Mouse (Mus musculus) lung, postnatal 0 days (tissue): ENCODE results near the gene Pard3.

Experiments
- CTCF ChIP-seq: IDR thresholded peaks from 2 replicates; pipeline ENCODE4 v1.5.1; 2016; ENCODE audit warnings: antibody characterized with exemption, mild to moderate bottlenecking
- EP300 ChIP-seq: IDR thresholded peaks from 2 replicates; pipeline ENCODE4 v1.6.1; 2016; ENCODE audit warnings: antibody characterized with exemption, mild to moderate bottlenecking, control low read depth

GRCm38 (mm10) chr8:127592648-127593574 lies 529.2 kb downstream of the Pard3 start:
- TF ChIP-seq CTCF (no peak), EP300 (peak; percentile 35; the same call in 1 of the 2 replicates)
